Mouse (Mus musculus) c-Kit-negative CD71-positive TER-119-positive erythroid progenitor cells, embryonic 14.5 days (primary cell): ENCODE data around the gene Spryd3.
"Not testable (repeated sequence)": the region's sequence is repeated elsewhere in the genome, so short reads cannot be mapped to it uniquely, and the experiment has no call there.

Experiments used
- DNase-seq: peaks from one replicate; pipeline ENCODE4 v3.0.0-alpha.2; 2013; ENCODE audit warnings: low read depth, low spot score

The Spryd3 gene

GRCm38 (mm10) chr15:102100161-102100981, 35.7 kb downstream of the Spryd3 start, which contains the start of gene Tns2:
Tns2 (plus strand) TSS chr15:102100413.
- no peak for DNase-seq

- no peak for DNase-seq
Measured at GRCm38 (mm10) chr15:102099771-102100160, 36.3 kb downstream of the Spryd3 start.

GRCm38 (mm10) chr15:102099260-102099659, 36.8 kb downstream of the Spryd3 start:
- DNase-seq: no peak

- DNase-seq: no peak
Measured at GRCm38 (mm10) chr15:102097991-102098555, 38.0 kb downstream of the Spryd3 start.

- DNase-seq: no peak
Measured at GRCm38 (mm10) chr15:102097147-102097915, 38.7 kb downstream of the Spryd3 start.

GRCm38 (mm10) chr15:102094988-102095387, 41.0 kb downstream of the Spryd3 start:
- no peak for DNase-seq

GRCm38 (mm10) chr15:102094157-102094556, 41.9 kb downstream of the Spryd3 start:
- no peak for DNase-seq

GRCm38 (mm10) chr15:102092222-102092621, 43.8 kb downstream of the Spryd3 start:
- DNase-seq: no peak

- DNase-seq: no peak
Measured at GRCm38 (mm10) chr15:102091688-102092087, 44.3 kb downstream of the Spryd3 start.

GRCm38 (mm10) chr15:102091063-102091679, 44.9 kb downstream of the Spryd3 start:
- DNase-seq: no peak

- DNase-seq: no peak
Measured at GRCm38 (mm10) chr15:102089914-102090585, 46.0 kb downstream of the Spryd3 start.

- no peak for DNase-seq
Measured at GRCm38 (mm10) chr15:102083028-102083427, 53.0 kb downstream of the Spryd3 start.

- no peak for DNase-seq
Measured at GRCm38 (mm10) chr15:102082148-102082547, 53.9 kb downstream of the Spryd3 start.

GRCm38 (mm10) chr15:102080429-102080828, 55.6 kb downstream of the Spryd3 start:
- DNase-seq: no peak

- not testable (repeated sequence) for DNase-seq
Measured at GRCm38 (mm10) chr15:102079924-102080323, 56.1 kb downstream of the Spryd3 start.

- no peak for DNase-seq
Measured at GRCm38 (mm10) chr15:102079221-102079620, 56.8 kb downstream of the Spryd3 start.

GRCm38 (mm10) chr15:102077111-102077677, 58.8 kb downstream of the Spryd3 start:
- no peak for DNase-seq

- DNase-seq: no peak
Measured at GRCm38 (mm10) chr15:102074876-102075585, 61.0 kb downstream of the Spryd3 start.

- DNase-seq: peak; percentile 35
Measured at GRCm38 (mm10) chr15:102074070-102074731, 61.8 kb downstream of the Spryd3 start.
